12 mouse cellular contexts compared by ENCODE assay signal in the genomic region with DNA sequence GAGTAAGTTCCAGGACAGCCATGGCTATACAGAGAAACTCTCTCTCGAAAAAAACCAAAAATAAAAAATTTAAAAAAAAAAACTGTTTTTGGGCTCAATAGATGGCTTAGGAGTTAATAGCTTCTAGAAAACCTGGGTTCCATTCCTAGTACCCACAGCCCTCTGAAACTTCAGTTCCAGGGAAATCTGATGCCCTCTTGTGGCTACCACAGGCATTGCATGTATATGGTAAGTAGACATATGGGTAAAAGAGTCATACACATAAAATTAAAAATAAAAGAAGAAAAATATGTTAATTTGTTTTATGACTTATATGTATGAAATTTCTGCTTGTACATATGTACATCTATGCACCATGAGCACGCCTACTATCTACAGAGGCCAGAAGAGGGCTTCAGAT. TPM values are rescaled to one million over a fixed set of nuclear protein-coding genes. Genes with fewer than 3 reads are reported as not detected.
DNase-seq lines count a peak whose midpoint lies in the region; ATAC-seq and TF ChIP-seq lines count a peak whose summit lies in the region.
"Had no signal": no experiment of that assay in that cellular context is flagged by ENCODE, and none has a peak within 500 bp of the region (broad histone marks: within the 10 kb centered on the region; RNA-seq: fewer than 3 reads in every experiment).

No protein-coding gene starts in this region.

- no peak for TF ChIP-seq POLR2A in liver, adult 2 months (IDR thresholded peaks at IDR 0.05; ENCODE audit: extremely low read depth, insufficient read depth, low read length)
- no peak for TF ChIP-seq POLR2A in brain, embryonic 14.5 days (IDR thresholded peaks at IDR 0.05; ENCODE audit: borderline replicate concordance, extremely low read depth, insufficient read depth, insufficient read length, poor library complexity, severe bottlenecking)

- no peaks in the 10 kb centered on the region for H3K36me3 ChIP-seq in liver, adult 2 months (ENCODE audit: control insufficient read depth, insufficient read depth, low read length)
- H3K36me3 ChIP-seq in liver, embryonic 11.5 days (ENCODE audit: control insufficient read depth, insufficient read depth, low read length): no peaks in the 10 kb centered on the region
- no peaks in the 10 kb centered on the region for H3K36me3 ChIP-seq in forebrain, embryonic 14.5 days (ENCODE audit: control insufficient read depth, insufficient read depth, low read length)
- H3K36me3 ChIP-seq: embryonic facial prominence, embryonic 12.5 days; limb, embryonic 10.5 days; stomach, embryonic 15.5 days had no signal

- H3K79me2 ChIP-seq in liver, adult 2 months (ENCODE audit: control insufficient read depth, insufficient read depth, low read length): no peaks in the 10 kb centered on the region

- H3K4me1 ChIP-seq in liver, adult 2 months (ENCODE audit: control insufficient read depth, insufficient read depth, low read length): no peaks in the 10 kb centered on the region
- H3K4me1 ChIP-seq in liver, embryonic 11.5 days (replicated peaks; ENCODE audit: control insufficient read depth, insufficient read depth, low read length): no peaks in the 10 kb centered on the region
- H3K4me1 ChIP-seq in forebrain, embryonic 14.5 days (ENCODE audit: control insufficient read depth, insufficient read depth, low read length): no peaks in the 10 kb centered on the region
- H3K4me1 ChIP-seq: embryonic facial prominence, embryonic 12.5 days; stomach, embryonic 15.5 days had no signal

- 94% methylated on average over 2 of the region's 2 CpGs for WGBS in liver, adult 2 months
- 78% methylated on average over 2 of the region's 2 CpGs for WGBS in liver, embryonic 11.5 days
- WGBS in forebrain, embryonic 14.5 days: 94% methylated on average over 2 of the region's 2 CpGs

- TF ChIP-seq CTCF in liver, adult 2 months (IDR thresholded peaks at IDR 0.05; ENCODE audit: low read depth, low read length): peak; percentile 33; the same call in 1 of the 2 replicates
- TF ChIP-seq CTCF in brain, embryonic 14.5 days (IDR thresholded peaks at IDR 0.05; ENCODE audit: borderline replicate concordance, extremely low read depth, insufficient read depth, insufficient read length): peak; percentile 36; the same call in 1 of the 2 replicates

- H3K4me2 ChIP-seq in liver, embryonic 11.5 days: no peak overlapping the region
- no peak overlapping the region for H3K4me2 ChIP-seq in forebrain, embryonic 14.5 days (ENCODE audit: low read length)
- H3K4me2 ChIP-seq: embryonic facial prominence, embryonic 12.5 days; midbrain, embryonic 11.5 days; stomach, embryonic 15.5 days had no signal

- peak; percentile 29 to 39 for DNase-seq in cerebellum, postnatal 10 days
- DNase-seq in cerebellum, adult 11 months: no peak
- DNase-seq in liver, adult 2 months (ENCODE audit: extremely low read depth, low read depth, low spot score): peak; percentile 34
- no peak for DNase-seq in liver, embryonic 11.5 days (ENCODE audit: low spot score)
- no peak for DNase-seq in brain, embryonic 14.5 days (ENCODE audit: low read depth)
- no peak for DNase-seq in urinary bladder, adult 2 months (ENCODE audit: low spot score)
- DNase-seq in forebrain, embryonic 14.5 days (ENCODE audit: low spot score): no peak

- H3K9ac ChIP-seq in liver, adult 2 months (ENCODE audit: low read depth, low read length): no peak overlapping the region
- no peak overlapping the region for H3K9ac ChIP-seq in liver, embryonic 11.5 days (ENCODE audit: low read depth, low read length)
- no peak overlapping the region for H3K9ac ChIP-seq in forebrain, embryonic 14.5 days (ENCODE audit: low read length)
- H3K9ac ChIP-seq: embryonic facial prominence, embryonic 12.5 days; stomach, embryonic 15.5 days had no signal

- H3K27ac ChIP-seq in liver, adult 2 months (replicated peaks; ENCODE audit: insufficient read depth, low read depth, low read length): no peak overlapping the region
- no peak overlapping the region for H3K27ac ChIP-seq in liver, embryonic 11.5 days (ENCODE audit: low read depth, low read length)
- H3K27ac ChIP-seq in forebrain, embryonic 14.5 days (ENCODE audit: low read depth, low read length): no peak overlapping the region
- H3K27ac ChIP-seq: embryonic facial prominence, embryonic 12.5 days; limb, embryonic 10.5 days; stomach, embryonic 15.5 days had no signal

- H3K9me3 ChIP-seq in liver, embryonic 11.5 days (ENCODE audit: control insufficient read depth, low read length): peaks cover 3% of the 10 kb centered on the region; the same call in 1 of the 2 replicates
- H3K9me3 ChIP-seq in forebrain, embryonic 14.5 days (replicated peaks; ENCODE audit: control insufficient read depth, low read length): 0 out of 2 replicates have a peak, but pooled peaks cover 3% of the 10 kb centered on the region
- H3K9me3 ChIP-seq: embryonic facial prominence, embryonic 12.5 days; limb, embryonic 10.5 days; stomach, embryonic 15.5 days had no signal

- no peak overlapping the region for H3K4me3 ChIP-seq in liver, adult 2 months (ENCODE audit: insufficient read depth, low read depth, low read length)
- no peak overlapping the region for H3K4me3 ChIP-seq in liver, embryonic 11.5 days (ENCODE audit: low read depth, low read length)
- no peak overlapping the region for H3K4me3 ChIP-seq in forebrain, embryonic 14.5 days (ENCODE audit: low read depth, low read length)
- H3K4me3 ChIP-seq: embryonic facial prominence, embryonic 12.5 days; limb, embryonic 10.5 days; stomach, embryonic 15.5 days had no signal

- no peak for ATAC-seq in liver, embryonic 11.5 days (replicated peaks; ENCODE audit: low FRiP score)
- ATAC-seq in megakaryocyte, adult 5-6 weeks (ENCODE audit: poor library complexity, severe bottlenecking): peak; percentile 51; the same call in 1 of the 2 replicates
- no peak for ATAC-seq in forebrain, embryonic 14.5 days

- no peaks in the 10 kb centered on the region for H3K27me3 ChIP-seq in liver, adult 2 months (ENCODE audit: control insufficient read depth, insufficient read depth, low read length)
- no peaks in the 10 kb centered on the region for H3K27me3 ChIP-seq in liver, embryonic 11.5 days (replicated peaks; ENCODE audit: control insufficient read depth, insufficient read depth, low read length)
- H3K27me3 ChIP-seq in forebrain, embryonic 14.5 days (replicated peaks; ENCODE audit: control insufficient read depth, insufficient read depth, low read length): no peaks in the 10 kb centered on the region
- H3K27me3 ChIP-seq: embryonic facial prominence, embryonic 12.5 days; stomach, embryonic 15.5 days had no signal

RNA-seq across cellular contexts. Expression of gene Dhx32, which starts 42.1 kb away (rescaled TPM):
- total RNA-seq in liver, adult 2 months (2014; rRNA removed): 24.0 and 27.7 TPM in 2 replicates
- 15.8 and 17.0 TPM in 2 replicates for polyA plus RNA-seq in liver, adult 2 months (2012; rRNA removed)
- 22.6 and 25.2 TPM in 2 replicates for polyA plus RNA-seq in liver, embryonic 11.5 days (2014; fragmentation: Nextera tagmentation; extraction: Ambion mirVana)
- 31.6 and 35.3 TPM in 2 replicates for polyA plus RNA-seq in brain, embryonic 14.5 days (2012; rRNA removed)
- 4.0 and 7.0 TPM in 2 replicates for total RNA-seq in megakaryocyte, adult 5-6 weeks (2015)
- total RNA-seq in megakaryocyte, adult 5-6 weeks (2017): 17.7 and 25.4 TPM in 2 replicates
- polyA plus RNA-seq in urinary bladder, adult 2 months (2012; rRNA removed): 35.3 and 37.3 TPM in 2 replicates
- polyA plus RNA-seq in forebrain, embryonic 14.5 days (2014; fragmentation: Nextera tagmentation; extraction: Ambion mirVana): 55.1 and 56.9 TPM in 2 replicates

RNA-seq across cellular contexts. Expression of gene Fank1, which starts 47.9 kb away (rescaled TPM):
- total RNA-seq in liver, adult 2 months (2014; rRNA removed): not detected in 2 replicates
- not detected in 2 replicates for polyA plus RNA-seq in liver, adult 2 months (2012; rRNA removed)
- polyA plus RNA-seq in liver, embryonic 11.5 days (2014; fragmentation: Nextera tagmentation; extraction: Ambion mirVana): 0.25 TPM in 1 of 2 replicates, not detected in the other
- polyA plus RNA-seq in brain, embryonic 14.5 days (2012; rRNA removed): 4.4 and 4.7 TPM in 2 replicates
- not detected in 2 replicates for total RNA-seq in megakaryocyte, adult 5-6 weeks (2015)
- total RNA-seq in megakaryocyte, adult 5-6 weeks (2017): not detected in 2 replicates
- 0.13 and 0.29 TPM in 2 replicates for polyA plus RNA-seq in urinary bladder, adult 2 months (2012; rRNA removed)
- polyA plus RNA-seq in forebrain, embryonic 14.5 days (2014; fragmentation: Nextera tagmentation; extraction: Ambion mirVana): 4.2 and 4.5 TPM in 2 replicates

Comparison
In these comparisons a context has a peak if more than half of its experiments do, and no peak if none do; other contexts are left out.
1. DNase-seq: peak in cerebellum, postnatal 10 days (2 of 2) and liver, adult 2 months (single experiment); none in cerebellum, adult 11 months (single experiment), liver, embryonic 11.5 days (single experiment), brain, embryonic 14.5 days (single experiment), urinary bladder, adult 2 months (single experiment) and forebrain, embryonic 14.5 days (single experiment).